Mouse (Mus musculus) stomach, postnatal 0 days (tissue): ENCODE data around the gene Eomes. TPM values are rescaled to one million over a fixed set of nuclear protein-coding genes. Genes with fewer than 3 reads are reported as not detected.

Source experiments
- ATAC-seq: fragments of 200-750 bp; cut with Nextera tagmentation; 2 replicates; pipeline ENCODE4 v1.8.0; 2017; ENCODE audit not compliant: low FRiP score, low TSS enrichment
- DNase-seq: peaks from one replicate; pipeline ENCODE4 v3.0.0-alpha.2; 2016; ENCODE audit warnings: low spot score
- H3K27ac ChIP-seq: fragments of 300-500 bp; sonication (generic); replicated peaks from 2 replicates; pipeline ENCODE4 v1.5.1; 2014; ENCODE audit warnings: mild to moderate bottlenecking, control low read depth
- H3K27me3 ChIP-seq: fragments of 300-500 bp; sonication (generic); 2 replicates; pipeline ENCODE4 v1.6.1; 2014; ENCODE audit warnings: low read length; ENCODE audit not compliant: control insufficient read depth, insufficient read depth
- H3K36me3 ChIP-seq: fragments of 300-500 bp; sonication (generic); 2 replicates; pipeline ENCODE4 v1.6.1; 2014; ENCODE audit warnings: low read length, mixed read lengths; ENCODE audit not compliant: control insufficient read depth, insufficient read depth
- H3K4me1 ChIP-seq: fragments of 300-500 bp; sonication (generic); replicated peaks from 2 replicates; pipeline ENCODE4 v1.6.1; 2014; ENCODE audit warnings: antibody characterized with exemption; ENCODE audit not compliant: control insufficient read depth, insufficient read depth
- H3K4me2 ChIP-seq: fragments of 300-500 bp; sonication (generic); replicated peaks from 2 replicates; pipeline ENCODE4 v1.6.1; 2014; ENCODE audit warnings: low read depth, mild to moderate bottlenecking, control low read depth, moderate library complexity
- H3K4me3 ChIP-seq: fragments of 300-500 bp; sonication (generic); 2 replicates; pipeline ENCODE4 v1.5.1; 2014; ENCODE audit warnings: low read depth, low read length, control low read depth
- H3K9ac ChIP-seq: fragments of 300-500 bp; sonication (generic); 2 replicates; pipeline ENCODE4 v1.6.1; 2014; ENCODE audit warnings: mild to moderate bottlenecking, low read length, control low read depth, mixed read lengths
- H3K9me3 ChIP-seq: fragments of 300-500 bp; sonication (generic); 2 replicates; pipeline ENCODE4 v1.6.1; 2016; ENCODE audit warnings: low read length; ENCODE audit not compliant: control insufficient read depth
- CTCF ChIP-seq: IDR thresholded peaks from 2 replicates; pipeline ENCODE4 v1.5.1; 2016; ENCODE audit warnings: antibody characterized with exemption, low read depth, mild to moderate bottlenecking, moderate library complexity
- EP300 ChIP-seq: optimal IDR thresholded peaks from 2 replicates; pipeline ENCODE3; 2016; ENCODE audit warnings: antibody characterized with exemption
- WGBS: fragments of 180-500 bp; shearing (Covaris S2); extraction: QIAGEN DNeasy Blood & Tissue Kit; methylation state at CpG from one replicate; pipeline ENCODE4 v1.1.7; 2014; 5-methylcytosine and 5-hydroxymethylcytosine counted together
- polyA plus RNA-seq: library from polyadenylated mRNA; unstranded; fragments of >200 nt; fragmentation: Nextera tagmentation; extraction: Ambion mirVana; gene quantifications from 2 replicates; pipeline ENCODE4 v1.2.1, GENCODE M21; 2015

The Eomes gene
- polyA plus RNA-seq, 1 experiment from 2014 or later = 0.07 TPM

DNA sequence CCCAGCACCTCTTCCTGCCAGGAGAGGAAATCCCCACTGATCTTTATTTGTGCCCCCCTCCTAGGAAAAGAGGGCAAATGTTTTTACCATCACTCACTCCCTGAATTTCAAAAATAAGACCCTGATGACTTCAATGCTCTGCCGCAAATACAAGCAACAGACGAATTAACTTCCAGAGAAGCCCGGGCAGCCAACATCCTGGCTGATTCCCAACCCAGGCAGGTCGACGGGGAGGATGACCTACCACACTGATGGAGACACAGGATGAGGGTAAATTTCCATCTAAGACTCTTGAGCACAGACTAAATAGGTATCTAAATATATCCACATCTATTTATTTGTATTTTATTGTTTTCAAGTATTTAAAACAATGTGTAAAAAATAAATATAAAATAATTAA is 20.0 kb upstream of the Eomes start:
- WGBS = 11% methylated on average over 5 of the region's 5 CpGs
- Histone ChIP-seq H3K4me1 (no peaks in the 10 kb centered on the region), H3K36me3 (no peaks in the 10 kb centered on the region), H3K9ac (no peak overlapping the region), H3K4me2 (no peak overlapping the region), H3K9me3 (no peaks in the 10 kb centered on the region), H3K4me3 (no peak overlapping the region), H3K27me3 (no peaks in the 10 kb centered on the region), H3K27ac (no peak overlapping the region)
- TF ChIP-seq EP300 (no peak), CTCF (no peak)
- DNase-seq (no peak), ATAC-seq (no peak)

DNA sequence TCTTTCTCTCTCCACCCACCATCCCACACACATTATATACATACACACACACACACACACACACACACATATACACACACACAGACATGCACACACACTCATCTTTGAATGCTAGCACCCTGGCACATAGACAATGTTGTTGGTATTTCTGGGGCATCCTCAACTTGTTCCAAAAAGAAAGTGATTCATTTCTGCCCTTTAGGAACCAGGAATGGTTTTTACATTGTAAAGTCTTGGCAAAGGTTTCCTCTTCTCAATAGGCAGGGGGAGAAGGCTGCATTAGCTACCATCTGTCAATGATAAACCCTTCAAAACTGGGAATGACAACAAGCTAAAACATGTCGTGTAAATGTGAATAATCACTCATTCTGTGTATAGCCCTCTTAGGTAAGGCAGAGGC is 14.0 kb upstream of the Eomes start:
- ATAC-seq = no peak
- WGBS = 43% methylated on average over 1 of the region's 1 CpGs
- H3K4me2 ChIP-seq = no peak overlapping the region
- no peak overlapping the region for H3K4me3 ChIP-seq
- DNase-seq = no peak
- no peaks in the 10 kb centered on the region for H3K27me3 ChIP-seq
- TF ChIP-seq CTCF (no peak), EP300 (no peak)
- no peaks in the 10 kb centered on the region for H3K4me1 ChIP-seq
- no peaks in the 10 kb centered on the region for H3K36me3 ChIP-seq
- H3K9ac ChIP-seq = no peak overlapping the region
- H3K9me3 ChIP-seq = no peaks in the 10 kb centered on the region
- H3K27ac ChIP-seq = no peak overlapping the region

DNA sequence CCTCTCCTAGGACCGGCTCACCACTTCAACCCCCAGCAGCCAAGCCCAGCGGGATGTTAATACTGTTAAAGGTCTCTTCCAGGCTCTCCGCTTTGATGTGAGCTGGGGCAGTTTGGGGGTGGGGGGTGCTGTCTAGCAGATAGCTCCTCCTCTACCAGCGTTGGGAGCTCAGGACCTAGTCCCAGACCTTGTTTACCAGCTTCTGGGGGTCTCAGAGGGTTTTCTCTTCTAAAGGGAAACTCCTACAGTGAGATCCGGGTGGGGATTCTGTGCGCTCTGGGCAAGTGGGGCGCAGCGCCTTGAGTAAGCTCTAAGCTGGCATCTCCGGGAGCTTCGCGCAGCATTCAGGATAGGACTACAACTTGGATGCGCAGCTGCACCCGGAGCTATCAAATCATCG is 9.7 kb upstream of the Eomes start:
- no peak for ATAC-seq
- no peaks in the 10 kb centered on the region for H3K36me3 ChIP-seq
- no peak for TF ChIP-seq EP300
- TF ChIP-seq CTCF = no peak
- H3K4me2 ChIP-seq = no peak overlapping the region
- H3K4me3 ChIP-seq = no peak overlapping the region
- H3K4me1 ChIP-seq = no peaks in the 10 kb centered on the region
- WGBS = 5% methylated on average over 14 of the region's 14 CpGs
- H3K27me3 ChIP-seq = no peaks in the 10 kb centered on the region; the same call in 1 of the 2 replicates
- H3K9ac ChIP-seq = no peak overlapping the region
- no peak overlapping the region for H3K27ac ChIP-seq
- DNase-seq = no peak
- no peaks in the 10 kb centered on the region for H3K9me3 ChIP-seq

DNA sequence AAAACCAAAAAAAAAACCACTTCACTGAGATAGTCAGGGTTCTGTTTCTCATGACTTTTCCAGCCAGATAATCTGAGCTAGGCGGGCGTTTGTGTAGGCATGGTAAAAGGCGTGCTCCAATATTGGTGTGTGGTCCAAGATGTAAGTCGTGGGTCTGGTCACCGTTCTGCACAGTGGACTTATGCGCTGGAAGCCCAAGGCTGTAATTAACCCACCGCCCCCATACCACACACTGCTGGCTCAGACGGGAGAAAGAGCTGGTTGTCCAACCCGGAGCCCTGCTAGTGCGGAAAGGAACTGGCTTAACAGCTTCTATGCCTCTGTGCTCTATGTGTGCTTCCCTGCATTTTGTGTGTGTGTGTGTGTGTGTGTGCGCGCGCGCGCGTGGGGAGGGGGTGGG is 8.7 kb upstream of the Eomes start:
- Histone ChIP-seq H3K4me1 (no peaks in the 10 kb centered on the region), H3K4me3 (no peak overlapping the region), H3K9ac (no peak overlapping the region), H3K36me3 (no peaks in the 10 kb centered on the region), H3K4me2 (no peak overlapping the region), H3K27me3 (no peaks in the 10 kb centered on the region; the same call in 1 of the 2 replicates), H3K9me3 (no peaks in the 10 kb centered on the region), H3K27ac (no peak overlapping the region)
- ATAC-seq (no peak), DNase-seq (no peak)
- 19% methylated on average over 16 of the region's 16 CpGs for WGBS
- no peak for TF ChIP-seq EP300

DNA sequence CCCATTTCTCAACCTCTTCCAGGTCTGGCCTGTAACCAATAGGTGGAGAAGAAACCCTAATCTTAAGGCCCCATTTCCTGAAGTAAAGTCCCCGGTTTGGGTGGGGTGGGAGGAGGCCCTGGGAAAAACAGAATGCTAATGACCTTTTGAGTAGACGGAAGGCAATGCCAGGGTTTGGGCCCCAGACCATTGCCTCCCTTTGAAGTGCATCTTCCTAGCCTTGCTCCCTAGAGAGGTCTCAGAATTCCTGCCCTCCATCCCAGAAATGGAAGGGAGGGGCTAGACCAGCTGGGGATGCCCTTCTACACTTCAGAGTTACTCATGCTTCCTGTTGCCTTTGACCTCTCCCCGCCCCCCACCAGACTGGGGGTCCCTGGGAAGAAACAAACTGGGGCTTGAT is 6.7 kb upstream of the Eomes start:
- no peaks in the 10 kb centered on the region for H3K36me3 ChIP-seq
- 26% methylated on average over 3 of the region's 3 CpGs for WGBS
- no peak overlapping the region for H3K4me2 ChIP-seq
- no peak for DNase-seq
- H3K4me1 ChIP-seq = no peaks in the 10 kb centered on the region
- no peak overlapping the region for H3K27ac ChIP-seq
- peaks cover 7% of the 10 kb centered on the region; the same call in 1 of the 2 replicates for H3K27me3 ChIP-seq
- no peak overlapping the region for H3K4me3 ChIP-seq
- no peak for TF ChIP-seq CTCF
- no peak for TF ChIP-seq EP300
- no peaks in the 10 kb centered on the region for H3K9me3 ChIP-seq
- no peak for ATAC-seq
- H3K9ac ChIP-seq = no peak overlapping the region

- Histone ChIP-seq H3K36me3 (no peaks in the 10 kb centered on the region), H3K27me3 (peaks cover 38% of the 10 kb centered on the region), H3K4me1 (0 out of 2 replicates have a peak, but pooled peaks cover 2% of the 10 kb centered on the region), H3K9ac (no peak overlapping the region), H3K4me3 (0 out of 2 replicates have a peak overlapping the region, but pooled peaks have one; percentile 34), H3K27ac (no peak overlapping the region), H3K4me2 (no peak overlapping the region), H3K9me3 (no peaks in the 10 kb centered on the region)
- DNase-seq (no peak), ATAC-seq (no peak)
- WGBS = 5% methylated on average over 22 of the region's 22 CpGs
- TF ChIP-seq CTCF (no peak), EP300 (no peak)
Measured at GRCm38 (mm10) chr9:118476211-118476765, 1.7 kb upstream of the Eomes start.
